Mouse (Mus musculus) midbrain, embryonic 10.5 days (tissue): ENCODE data around the gene Gcsh. TPM values are rescaled to one million over a fixed set of nuclear protein-coding genes. Genes with fewer than 3 reads are reported as not detected.
A peak's percentile ranks its signal among the peaks of the same experiment; 100 is the strongest.

Source experiments
- DNase-seq: peaks from one replicate; pipeline ENCODE4 v3.0.0-alpha.2; 2017; ENCODE audit warnings: low spot score
- H3K27ac ChIP-seq: fragments of 300-500 bp; sonication (generic); replicated peaks from 2 replicates; pipeline ENCODE4 v1.5.1; 2016; ENCODE audit warnings: mild to moderate bottlenecking
- H3K27me3 ChIP-seq: fragments of 300-500 bp; sonication (generic); 2 replicates; pipeline ENCODE4 v1.6.1; 2016; ENCODE audit warnings: low read depth, mild to moderate bottlenecking; ENCODE audit not compliant: poor library complexity, severe bottlenecking
- H3K36me3 ChIP-seq: fragments of 300-500 bp; sonication (generic); 2 replicates; pipeline ENCODE4 v1.6.1; 2016; ENCODE audit warnings: mild to moderate bottlenecking, moderate library complexity
- H3K4me1 ChIP-seq: fragments of 300-500 bp; sonication (generic); 2 replicates; pipeline ENCODE4 v1.6.1; 2016
- H3K4me3 ChIP-seq: fragments of 300-500 bp; sonication (generic); 2 replicates; pipeline ENCODE4 v1.5.1; 2016; ENCODE audit warnings: mild to moderate bottlenecking, moderate library complexity
- H3K9me3 ChIP-seq: fragments of 300-500 bp; sonication (generic); replicated peaks from 2 replicates; pipeline ENCODE4 v1.6.1; 2016; ENCODE audit warnings: mild to moderate bottlenecking
- WGBS: fragments of 180-500 bp; shearing (Covaris S2); methylation state at CpG from one replicate; pipeline ENCODE4 v1.1.7; 2016; 5-methylcytosine and 5-hydroxymethylcytosine counted together
- polyA plus RNA-seq: library from polyadenylated mRNA; unstranded; fragments of >200 nt; fragmentation: Nextera tagmentation; extraction: Ambion mirVana; gene quantifications from 2 replicates; pipeline ENCODE4 v1.2.1, GENCODE M21; 2016

The Gcsh gene
- polyA plus RNA-seq, 1 experiment from 2014 or later, result 194 TPM

- Histone ChIP-seq H3K27me3 (peaks cover 19% of the 10 kb centered on the region), H3K36me3 (no peaks in the 10 kb centered on the region), H3K27ac (no peak overlapping the region), H3K4me3 (no peak overlapping the region), H3K9me3 (no peaks in the 10 kb centered on the region), H3K4me1 (peaks cover 8% of the 10 kb centered on the region)
- 57% methylated on average over 4 of the region's 4 CpGs for WGBS
- DNase-seq, result no peak
These were observed 22.3 kb upstream of the Gcsh start for GRCm38 (mm10) chr8:117015670-117016069.

- DNase-seq, result no peak
- H3K9me3 ChIP-seq, result no peaks in the 10 kb centered on the region
- H3K4me1 ChIP-seq, result no peaks in the 10 kb centered on the region
- 89% methylated on average over 9 of the region's 9 CpGs for WGBS
- H3K27me3 ChIP-seq, result peaks cover 9% of the 10 kb centered on the region
- H3K4me3 ChIP-seq, result no peak overlapping the region
- no peaks in the 10 kb centered on the region for H3K36me3 ChIP-seq
- no peak overlapping the region for H3K27ac ChIP-seq
These were observed 18.0 kb upstream of the Gcsh start for GRCm38 (mm10) chr8:117011366-117011765.

DNA sequence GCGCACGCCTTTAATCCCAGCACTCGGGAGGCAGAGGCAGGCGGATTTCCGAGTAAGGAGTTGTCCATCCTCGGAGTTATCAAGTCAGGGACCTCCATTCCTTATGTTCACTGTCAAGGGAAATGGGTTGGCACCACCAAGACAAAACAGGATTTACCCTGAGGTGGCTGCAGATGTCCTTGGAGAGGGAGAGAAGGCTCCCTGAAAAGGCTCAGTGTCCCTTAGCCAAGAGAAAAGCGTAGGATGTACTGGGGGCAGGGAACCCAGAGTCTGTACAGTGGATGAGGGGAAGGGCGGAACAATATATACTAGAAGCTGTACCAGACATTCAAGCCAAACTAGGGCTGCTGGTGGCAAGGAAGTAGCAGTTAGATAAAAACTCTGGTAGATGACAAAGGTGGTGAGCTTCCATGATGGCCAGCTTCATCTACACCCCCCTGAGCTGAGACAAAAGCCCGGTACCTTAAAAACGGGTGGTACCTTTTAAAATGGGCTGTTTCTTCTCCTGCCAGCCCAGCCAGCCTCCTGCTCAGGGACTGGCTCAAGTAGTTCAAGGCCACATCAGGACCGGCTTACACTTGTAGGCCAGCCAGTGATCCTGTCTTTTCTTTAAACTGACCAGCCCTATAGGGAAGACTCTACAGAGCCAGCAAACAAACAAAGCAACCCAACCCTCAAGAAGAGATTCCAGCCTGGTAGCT is 829 bp upstream of the Gcsh start:
- DNase-seq, result no peak
- H3K27ac ChIP-seq, result peak overlapping the region; percentile 85
- WGBS, result 65% methylated on average over 11 of the region's 11 CpGs
- peak overlapping the region; percentile 77 for H3K4me3 ChIP-seq
- H3K36me3 ChIP-seq, result peaks cover 17% of the 10 kb centered on the region
- H3K4me1 ChIP-seq, result peaks cover 28% of the 10 kb centered on the region
- no peaks in the 10 kb centered on the region for H3K9me3 ChIP-seq
- no peaks in the 10 kb centered on the region for H3K27me3 ChIP-seq

GRCm38 (mm10) chr8:116992176-116992971 is 963 bp downstream of the Gcsh start:
- H3K4me3 ChIP-seq, result peak overlapping the region; percentile 77
- WGBS, result 17% methylated on average over 23 of the region's 23 CpGs
- H3K4me1 ChIP-seq, result peaks cover 28% of the 10 kb centered on the region
- H3K27ac ChIP-seq, result peak overlapping the region; percentile 85
- DNase-seq, result peak; percentile 25
- H3K36me3 ChIP-seq, result peaks cover 33% of the 10 kb centered on the region
- no peaks in the 10 kb centered on the region for H3K27me3 ChIP-seq
- no peaks in the 10 kb centered on the region for H3K9me3 ChIP-seq

DNA sequence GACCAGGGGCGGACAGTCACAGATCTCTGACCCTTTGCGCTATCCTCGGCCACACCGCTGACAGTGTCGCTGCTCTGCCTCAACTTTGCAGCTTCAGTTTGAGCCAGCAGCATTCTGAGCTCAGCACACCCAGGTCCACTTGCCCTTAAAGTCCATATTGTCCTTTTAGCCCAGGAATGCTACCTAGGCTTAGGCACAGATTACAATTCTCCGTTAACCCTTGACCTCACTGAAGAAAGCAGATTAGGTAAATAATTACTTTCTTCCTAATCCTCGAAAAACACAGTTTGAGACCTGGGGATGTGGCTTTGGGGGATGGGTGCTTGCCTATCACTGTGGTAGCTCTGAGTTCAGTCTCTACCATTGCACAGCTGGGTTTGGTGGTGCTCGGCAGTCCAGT is 2.1 kb downstream of the Gcsh start:
- peak overlapping the region; percentile 77; the same call in 1 of the 2 replicates for H3K4me3 ChIP-seq
- no peak overlapping the region for H3K27ac ChIP-seq
- 73% methylated on average over 8 of the region's 8 CpGs for WGBS
- H3K36me3 ChIP-seq, result peaks cover 45% of the 10 kb centered on the region
- H3K27me3 ChIP-seq, result no peaks in the 10 kb centered on the region
- H3K9me3 ChIP-seq, result no peaks in the 10 kb centered on the region
- DNase-seq, result no peak
- H3K4me1 ChIP-seq, result peaks cover 28% of the 10 kb centered on the region

- Histone ChIP-seq H3K27ac (no peak overlapping the region), H3K4me1 (peaks cover 28% of the 10 kb centered on the region), H3K36me3 (peaks cover 58% of the 10 kb centered on the region), H3K9me3 (no peaks in the 10 kb centered on the region), H3K4me3 (no peak overlapping the region), H3K27me3 (no peaks in the 10 kb centered on the region)
- WGBS, result 94% methylated on average over 3 of the region's 3 CpGs
- no peak for DNase-seq
These were observed 3.5 kb downstream of the Gcsh start for GRCm38 (mm10) chr8:116989842-116990241.

GRCm38 (mm10) chr8:116980117-116980516 is 13.2 kb downstream of the Gcsh start:
- Histone ChIP-seq H3K27ac (no peak overlapping the region), H3K36me3 (peaks cover 35% of the 10 kb centered on the region), H3K27me3 (no peaks in the 10 kb centered on the region), H3K4me3 (no peak overlapping the region), H3K9me3 (no peaks in the 10 kb centered on the region), H3K4me1 (peaks cover 20% of the 10 kb centered on the region)
- peak; percentile 72 for DNase-seq
- 22% methylated on average over 4 of the region's 4 CpGs for WGBS

- H3K36me3 ChIP-seq, result peaks cover 21% of the 10 kb centered on the region
- peak within 1 kb of the TSS; percentile 79 for H3K27ac ChIP-seq
- H3K4me1 ChIP-seq, result peaks cover 20% of the 10 kb centered on the region
- H3K27me3 ChIP-seq, result no peaks in the 10 kb centered on the region
- peak; percentile 98 for DNase-seq
- under 1% methylated on average over 46 of the region's 46 CpGs for WGBS
- peak within 1 kb of the TSS; percentile 81 for H3K4me3 ChIP-seq
- H3K9me3 ChIP-seq, result no peaks in the 10 kb centered on the region
These were observed 14.6 kb downstream of the Gcsh start, which contains the start of gene 1700030J22Rik for GRCm38 (mm10) chr8:116978631-116979256. TSS of gene 1700030J22Rik (minus strand) at chr8:116978959.

DNA sequence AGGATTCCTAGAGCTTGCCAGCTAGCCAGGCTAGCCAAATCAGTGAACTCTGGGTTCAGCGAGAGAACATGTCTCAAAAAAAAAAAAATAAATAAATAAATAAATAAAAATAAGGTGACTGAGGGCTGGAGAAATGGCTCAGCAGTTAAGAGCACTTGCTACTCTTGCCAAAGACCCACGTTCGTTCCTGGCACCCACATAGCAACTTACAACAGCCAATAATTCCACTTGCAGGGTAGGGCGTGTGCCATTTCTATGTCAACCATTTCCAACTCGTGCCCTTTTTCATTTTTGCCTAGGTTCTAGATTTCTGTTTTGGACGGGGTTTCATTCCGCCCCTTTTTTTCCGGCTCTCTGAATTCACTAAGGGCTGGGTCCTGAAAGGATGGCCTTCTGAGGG is 15.3 kb downstream of the Gcsh start:
- Histone ChIP-seq H3K4me3 (peak overlapping the region; percentile 81), H3K36me3 (peaks cover 14% of the 10 kb centered on the region), H3K4me1 (peaks cover 20% of the 10 kb centered on the region), H3K27me3 (no peaks in the 10 kb centered on the region), H3K27ac (peak overlapping the region; percentile 79), H3K9me3 (no peaks in the 10 kb centered on the region)
- WGBS, result 35% methylated on average over 8 of the region's 8 CpGs
- DNase-seq, result no peak

DNA sequence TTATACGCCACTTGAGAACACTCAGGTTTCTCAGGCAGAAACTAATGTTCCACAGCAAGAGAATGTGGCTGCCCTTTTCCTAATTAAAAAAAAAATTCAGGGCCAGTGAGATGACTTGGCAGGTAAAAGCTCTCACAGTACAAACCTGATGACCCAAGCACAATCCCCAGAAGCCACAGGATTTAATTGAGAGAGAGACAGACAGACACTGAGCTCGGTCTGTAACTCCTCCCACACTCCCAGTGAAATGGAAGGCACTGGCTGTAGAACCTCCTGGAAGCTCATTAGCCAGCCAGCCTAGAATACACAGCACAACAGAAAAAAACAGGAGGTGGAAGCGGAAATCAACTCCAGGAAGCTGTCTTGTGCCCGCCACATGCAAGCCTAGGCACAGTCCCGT is 17.7 kb downstream of the Gcsh start:
- no peaks in the 10 kb centered on the region for H3K9me3 ChIP-seq
- DNase-seq, result no peak
- no peak overlapping the region for H3K4me3 ChIP-seq
- 72% methylated on average over 5 of the region's 5 CpGs for WGBS
- no peak overlapping the region for H3K27ac ChIP-seq
- peaks cover 20% of the 10 kb centered on the region for H3K4me1 ChIP-seq
- no peaks in the 10 kb centered on the region for H3K36me3 ChIP-seq
- H3K27me3 ChIP-seq, result no peaks in the 10 kb centered on the region

- no peak for DNase-seq
- WGBS, result 31% methylated on average over 5 of the region's 5 CpGs
- Histone ChIP-seq H3K27me3 (no peaks in the 10 kb centered on the region), H3K36me3 (no peaks in the 10 kb centered on the region), H3K27ac (no peak overlapping the region), H3K9me3 (no peaks in the 10 kb centered on the region), H3K4me1 (peaks cover 19% of the 10 kb centered on the region), H3K4me3 (no peak overlapping the region)
These were observed 18.3 kb downstream of the Gcsh start for GRCm38 (mm10) chr8:116975066-116975465.

- H3K27ac ChIP-seq, result no peak overlapping the region
- H3K9me3 ChIP-seq, result no peaks in the 10 kb centered on the region
- H3K4me1 ChIP-seq, result no peaks in the 10 kb centered on the region
- 85% methylated on average over 6 of the region's 6 CpGs for WGBS
- no peak overlapping the region for H3K4me3 ChIP-seq
- H3K27me3 ChIP-seq, result no peaks in the 10 kb centered on the region
- no peak for DNase-seq
- no peaks in the 10 kb centered on the region for H3K36me3 ChIP-seq
These were observed 23.8 kb downstream of the Gcsh start for GRCm38 (mm10) chr8:116969531-116969930.

GRCm38 (mm10) chr8:116954415-116954814 is 38.9 kb downstream of the Gcsh start:
- Histone ChIP-seq H3K27me3 (no peaks in the 10 kb centered on the region), H3K4me1 (no peaks in the 10 kb centered on the region), H3K4me3 (no peak overlapping the region), H3K9me3 (no peaks in the 10 kb centered on the region), H3K36me3 (peaks cover 64% of the 10 kb centered on the region), H3K27ac (no peak overlapping the region)
- DNase-seq, result no peak
- 93% methylated on average over 9 of the region's 9 CpGs for WGBS
